In the genomic region with DNA sequence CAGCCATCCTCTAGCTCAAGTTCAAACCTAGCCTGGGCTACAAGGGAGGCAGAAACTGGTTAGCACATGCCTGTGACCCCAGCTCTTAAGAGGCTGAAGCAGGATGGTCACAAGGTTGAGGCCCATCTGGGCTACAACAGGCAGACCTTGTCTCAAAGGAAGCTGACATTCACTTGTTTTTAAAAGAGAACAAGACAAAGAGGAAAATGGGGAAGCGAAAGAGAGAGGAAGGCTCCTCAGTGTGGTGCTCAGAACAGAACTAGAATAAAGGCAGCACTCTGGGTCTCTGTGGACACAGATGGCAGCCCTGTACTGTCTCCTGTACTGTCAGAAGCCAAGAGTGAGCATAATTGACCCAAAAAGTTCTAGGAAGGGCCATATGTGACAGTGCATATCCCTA, we compare ENCODE assay signal across 32 mouse cellular contexts. TPM values are rescaled to one million over a fixed set of nuclear protein-coding genes. Genes with fewer than 3 reads are reported as not detected.
DNase-seq lines count a peak whose midpoint lies in the region; ATAC-seq and TF ChIP-seq lines count a peak whose summit lies in the region.
"Had no signal": no experiment of that assay in that cellular context is flagged by ENCODE, and none has a peak within 500 bp of the region (broad histone marks: within the 10 kb centered on the region; RNA-seq: fewer than 3 reads in every experiment).

No protein-coding gene starts in this region.

- no peaks in the 10 kb centered on the region for H3K9me3 ChIP-seq in liver, postnatal 0 days (ENCODE audit: low read length)
- H3K9me3 ChIP-seq in liver, embryonic 12.5 days (replicated peaks): no peaks in the 10 kb centered on the region
- H3K9me3 ChIP-seq in forebrain, embryonic 15.5 days: no peaks in the 10 kb centered on the region
- H3K9me3 ChIP-seq: forebrain, embryonic 13.5 days; hindbrain, embryonic 10.5 days; limb, embryonic 12.5 days; midbrain, embryonic 10.5 days; stomach, embryonic 15.5 days had no signal

- ATAC-seq in liver, postnatal 0 days: no peak
- ATAC-seq in liver, embryonic 12.5 days: no peak
- ATAC-seq in megakaryocyte progenitor cell, adult 5-6 weeks (replicated peaks; ENCODE audit: poor library complexity): 0 out of 2 replicates have a peak, but pooled peaks have one; percentile 26
- no peak for ATAC-seq in forebrain, embryonic 15.5 days (replicated peaks)
- ATAC-seq: forebrain, embryonic 13.5 days; hindbrain, postnatal 0 days; intestine, embryonic 16.5 days; midbrain, embryonic 16.5 days had no signal

- TF ChIP-seq EP300 in liver, postnatal 0 days (IDR thresholded peaks at IDR 0.05; ENCODE audit: low read depth): no peak

- no peak overlapping the region for H3K9ac ChIP-seq in liver, postnatal 0 days (replicated peaks)
- no peak overlapping the region for H3K9ac ChIP-seq in liver, embryonic 12.5 days
- H3K9ac ChIP-seq in forebrain, embryonic 15.5 days (replicated peaks): no peak overlapping the region
- H3K9ac ChIP-seq: forebrain, embryonic 13.5 days; limb, embryonic 12.5 days; lung, embryonic 14.5 days; stomach, embryonic 15.5 days had no signal

- WGBS in liver, postnatal 0 days (ENCODE audit: insufficient replicate concordance): 63% methylated on average over 1 of the region's 1 CpGs
- 70% methylated on average over 1 of the region's 1 CpGs for WGBS in liver, embryonic 12.5 days (ENCODE audit: insufficient replicate concordance)
- WGBS in bone marrow, adult 2 months: 34% methylated on average over 1 of the region's 1 CpGs
- 81% methylated on average over 1 of the region's 1 CpGs for WGBS in forebrain, embryonic 15.5 days

- no peak overlapping the region for H3K4me2 ChIP-seq in liver, postnatal 0 days (ENCODE audit: low read depth, low read length)
- H3K4me2 ChIP-seq in liver, embryonic 12.5 days: no peak overlapping the region
- no peak overlapping the region for H3K4me2 ChIP-seq in forebrain, embryonic 15.5 days (replicated peaks)
- H3K4me2 ChIP-seq: forebrain, embryonic 13.5 days; heart, embryonic 11.5 days; limb, embryonic 12.5 days; liver, embryonic 11.5 days; lung, embryonic 14.5 days had no signal

- H3K4me1 ChIP-seq in liver, postnatal 0 days (ENCODE audit: insufficient read depth): peaks cover 9% of the 10 kb centered on the region
- H3K4me1 ChIP-seq in liver, embryonic 12.5 days: peaks cover 37% of the 10 kb centered on the region
- no peaks in the 10 kb centered on the region; the same call in 1 of the 2 replicates for H3K4me1 ChIP-seq in bone marrow, adult 2 months (ENCODE audit: control insufficient read depth, insufficient read depth, low read length)
- peaks cover 30% of the 10 kb centered on the region for H3K4me1 ChIP-seq in forebrain, embryonic 15.5 days

- no peaks in the 10 kb centered on the region for H3K36me3 ChIP-seq in liver, postnatal 0 days (replicated peaks; ENCODE audit: insufficient read depth, low read length)
- no peaks in the 10 kb centered on the region for H3K36me3 ChIP-seq in liver, embryonic 12.5 days
- H3K36me3 ChIP-seq in splenic B cell, adult 2 months (ENCODE audit: control insufficient read depth, insufficient read depth, low read length, poor library complexity, severe bottlenecking): no peaks in the 10 kb centered on the region
- no peaks in the 10 kb centered on the region for H3K36me3 ChIP-seq in forebrain, embryonic 15.5 days
- H3K36me3 ChIP-seq: hindbrain, embryonic 10.5 days; limb, embryonic 12.5 days; midbrain, embryonic 10.5 days; stomach, embryonic 15.5 days had no signal

- peak overlapping the region; percentile 59 for H3K27ac ChIP-seq in liver, postnatal 0 days (ENCODE audit: low read depth)
- no peak overlapping the region for H3K27ac ChIP-seq in liver, embryonic 12.5 days
- peak overlapping the region; percentile 84 for H3K27ac ChIP-seq in bone marrow, adult 2 months (ENCODE audit: control insufficient read depth, insufficient read depth, low read depth, low read length, poor library complexity)
- no peak overlapping the region for H3K27ac ChIP-seq in forebrain, embryonic 15.5 days (replicated peaks)
- H3K27ac ChIP-seq: gastrocnemius, adult 2 months; hindbrain, postnatal 0 days; limb, embryonic 12.5 days; stomach, embryonic 15.5 days had no signal

- no peak for TF ChIP-seq POLR2A in bone marrow, adult 2 months (IDR thresholded peaks at IDR 0.05; ENCODE audit: borderline replicate concordance, control insufficient read depth, low read depth, low read length)

- DNase-seq in liver, postnatal 0 days: no peak
- peak; percentile 73 for DNase-seq in splenic B cell, adult 2 months (ENCODE audit: low read depth, low spot score)
- no peak for DNase-seq in neural tube, embryonic 10.5 days (ENCODE audit: extremely low spot score, low spot score)
- DNase-seq: adrenal gland, adult 2 months; cerebellum, adult 2 months; gastrocnemius, adult 2 months; kidney, postnatal 25 days; lung, embryonic 14.5 days; thymus, postnatal 4 days had no signal

- H3K27me3 ChIP-seq in liver, postnatal 0 days (ENCODE audit: insufficient read depth, low read length): peaks cover 9% of the 10 kb centered on the region
- H3K27me3 ChIP-seq in liver, embryonic 12.5 days (replicated peaks): peaks cover 51% of the 10 kb centered on the region
- H3K27me3 ChIP-seq in splenic B cell, adult 2 months (ENCODE audit: control insufficient read depth, insufficient read depth, low read length, poor library complexity, severe bottlenecking): no peaks in the 10 kb centered on the region
- no peaks in the 10 kb centered on the region for H3K27me3 ChIP-seq in forebrain, embryonic 15.5 days
- H3K27me3 ChIP-seq: forebrain, embryonic 13.5 days; stomach, embryonic 15.5 days had no signal

- no peak for TF ChIP-seq CTCF in liver, postnatal 0 days (IDR thresholded peaks at IDR 0.05; ENCODE audit: low read depth)
- no peak for TF ChIP-seq CTCF in bone marrow, adult 2 months (IDR thresholded peaks at IDR 0.05; ENCODE audit: control insufficient read depth, insufficient read depth, low read length)

- no peak overlapping the region for H3K4me3 ChIP-seq in liver, postnatal 0 days (ENCODE audit: low read depth, low read length)
- H3K4me3 ChIP-seq in liver, embryonic 12.5 days: no peak overlapping the region
- no peak overlapping the region for H3K4me3 ChIP-seq in bone marrow, adult 2 months (replicated peaks; ENCODE audit: control insufficient read depth, low read depth, low read length)
- no peak overlapping the region for H3K4me3 ChIP-seq in forebrain, embryonic 15.5 days
- H3K4me3 ChIP-seq: forebrain, embryonic 13.5 days; gastrocnemius, adult 2 months; hindbrain, embryonic 10.5 days; limb, embryonic 12.5 days; midbrain, embryonic 10.5 days; stomach, embryonic 15.5 days had no signal

RNA-seq across cellular contexts. Expression of gene Csdc2, which starts 2.6 kb away (rescaled TPM):
- 0.52 and 0.59 TPM in 2 replicates for polyA plus RNA-seq in liver, postnatal 0 days (2015; fragmentation: Nextera tagmentation; extraction: Ambion mirVana)
- 1.8 and 2.5 TPM in 2 replicates for polyA plus RNA-seq in liver, embryonic 12.5 days (2016; fragmentation: Nextera tagmentation; extraction: Ambion mirVana)
- polyA plus RNA-seq in bone marrow, adult 2 months (2011; ENCODE audit: insufficient read depth, insufficient read length, low replicate concordance, missing spikeins): 0.80 TPM in 1 of 2 replicates, not detected in the other
- not detected in 2 replicates for total RNA-seq in megakaryocyte progenitor cell, adult 5-6 weeks (2015)
- total RNA-seq in megakaryocyte progenitor cell, adult 5-6 weeks (2017): not detected in 2 replicates
- polyA plus RNA-seq in forebrain, embryonic 15.5 days (2015; fragmentation: Nextera tagmentation; extraction: Ambion mirVana): 130 and 133 TPM in 2 replicates
- total RNA-seq: MEL had no signal

RNA-seq across cellular contexts. Expression of gene Polr3h, which starts 7.9 kb away (rescaled TPM):
- 57.0 and 57.3 TPM in 2 replicates for polyA plus RNA-seq in liver, postnatal 0 days (2015; fragmentation: Nextera tagmentation; extraction: Ambion mirVana)
- polyA plus RNA-seq in liver, embryonic 12.5 days (2016; fragmentation: Nextera tagmentation; extraction: Ambion mirVana): 87.2 and 96.3 TPM in 2 replicates
- 12.4 and 12.5 TPM in 2 replicates for polyA plus RNA-seq in bone marrow, adult 2 months (2011; ENCODE audit: insufficient read depth, insufficient read length, low replicate concordance, missing spikeins)
- 14.0 and 17.1 TPM in 2 replicates for total RNA-seq in megakaryocyte progenitor cell, adult 5-6 weeks (2015)
- total RNA-seq in megakaryocyte progenitor cell, adult 5-6 weeks (2017): 37.6 and 37.7 TPM in 2 replicates
- 89.8 and 91.2 TPM in 2 replicates for polyA plus RNA-seq in forebrain, embryonic 15.5 days (2015; fragmentation: Nextera tagmentation; extraction: Ambion mirVana)

RNA-seq across cellular contexts. Expression of gene Pmm1, which starts 26.7 kb away (rescaled TPM):
- 9.8 and 10.1 TPM in 2 replicates for polyA plus RNA-seq in liver, postnatal 0 days (2015; fragmentation: Nextera tagmentation; extraction: Ambion mirVana)
- 24.6 and 28.0 TPM in 2 replicates for polyA plus RNA-seq in liver, embryonic 12.5 days (2016; fragmentation: Nextera tagmentation; extraction: Ambion mirVana)
- 23.1 and 51.8 TPM in 2 replicates for polyA plus RNA-seq in bone marrow, adult 2 months (2011; ENCODE audit: insufficient read depth, insufficient read length, low replicate concordance, missing spikeins)
- total RNA-seq in megakaryocyte progenitor cell, adult 5-6 weeks (2015): 22.9 and 23.0 TPM in 2 replicates
- 13.2 and 17.0 TPM in 2 replicates for total RNA-seq in megakaryocyte progenitor cell, adult 5-6 weeks (2017)
- polyA plus RNA-seq in forebrain, embryonic 15.5 days (2015; fragmentation: Nextera tagmentation; extraction: Ambion mirVana): 82.5 and 84.5 TPM in 2 replicates

RNA-seq across cellular contexts. Expression of gene 1700029P11Rik, which starts 46.4 kb away (rescaled TPM):
- not detected in 2 replicates for polyA plus RNA-seq in liver, postnatal 0 days (2015; fragmentation: Nextera tagmentation; extraction: Ambion mirVana)
- polyA plus RNA-seq in liver, embryonic 12.5 days (2016; fragmentation: Nextera tagmentation; extraction: Ambion mirVana): not detected in 2 replicates
- polyA plus RNA-seq in bone marrow, adult 2 months (2011; ENCODE audit: insufficient read depth, insufficient read length, low replicate concordance, missing spikeins): 3.0 TPM in 1 of 2 replicates, not detected in the other
- total RNA-seq in megakaryocyte progenitor cell, adult 5-6 weeks (2015): not detected in 2 replicates
- not detected in 2 replicates for total RNA-seq in megakaryocyte progenitor cell, adult 5-6 weeks (2017)
- not detected in 2 replicates for polyA plus RNA-seq in forebrain, embryonic 15.5 days (2015; fragmentation: Nextera tagmentation; extraction: Ambion mirVana)
- total RNA-seq: adrenal gland, adult 2 months; adrenal gland, postnatal 4 days; gastrocnemius, adult 2 months; gastrocnemius, postnatal 4 days; hindbrain, postnatal 0 days; layer of hippocampus, adult 8-10 months; left cerebral cortex, postnatal 14 days; MEL had no signal
- polyA plus RNA-seq: adrenal gland, adult 2 months; cerebellum, adult 2 months; embryonic facial prominence, embryonic 14.5 days; forebrain, embryonic 13.5 days; frontal cortex, adult 2 months; heart, embryonic 11.5 days; heart, postnatal 0 days; hindbrain, embryonic 10.5 days; hindbrain, postnatal 0 days; intestine, embryonic 16.5 days; kidney, embryonic 14.5 days; limb, embryonic 12.5 days; liver, embryonic 11.5 days; lung, embryonic 14.5 days; midbrain, embryonic 10.5 days; midbrain, embryonic 16.5 days; stomach, embryonic 15.5 days had no signal

RNA-seq across cellular contexts. Expression of gene Xrcc6, which starts 53.6 kb away (rescaled TPM):
- polyA plus RNA-seq in liver, postnatal 0 days (2015; fragmentation: Nextera tagmentation; extraction: Ambion mirVana): 25.7 and 27.8 TPM in 2 replicates
- polyA plus RNA-seq in liver, embryonic 12.5 days (2016; fragmentation: Nextera tagmentation; extraction: Ambion mirVana): 94.9 and 98.7 TPM in 2 replicates
- 60.8 and 96.2 TPM in 2 replicates for polyA plus RNA-seq in bone marrow, adult 2 months (2011; ENCODE audit: insufficient read depth, insufficient read length, low replicate concordance, missing spikeins)
- total RNA-seq in megakaryocyte progenitor cell, adult 5-6 weeks (2015): 75.3 and 108 TPM in 2 replicates
- 135 and 249 TPM in 2 replicates for total RNA-seq in megakaryocyte progenitor cell, adult 5-6 weeks (2017)
- polyA plus RNA-seq in forebrain, embryonic 15.5 days (2015; fragmentation: Nextera tagmentation; extraction: Ambion mirVana): 58.9 and 59.5 TPM in 2 replicates

Comparison
In these comparisons a context has a peak if more than half of its experiments do, and no peak if none do; other contexts are left out.
1. H3K27ac ChIP-seq: peak in liver, postnatal 0 days (single experiment) and bone marrow, adult 2 months (single experiment); none in liver, embryonic 12.5 days (single experiment) and forebrain, embryonic 15.5 days (single experiment).
2. RNA of gene Csdc2, which starts 2.6 kb away (polyA plus RNA-seq): 130 to 133 TPM in forebrain, embryonic 15.5 days; 1.8 to 2.5 TPM in liver, embryonic 12.5 days, 0.80 TPM in bone marrow, adult 2 months and 0.52 to 0.59 TPM in liver, postnatal 0 days; every median in the first group is over 10 times any median in the second.